Mouse (Mus musculus): ENCODE measurements at regions not wholly inside any gene's neighbourhood (a gene's known extent, or its start where the extent isn't known, plus 50 kb on each side); places are given as distances from the start of the nearest gene placed in this dataset.
"Not testable (repeated sequence)": the region's sequence is repeated elsewhere in the genome, so short reads cannot be mapped to it uniquely, and the experiment has no call there.

DNA sequence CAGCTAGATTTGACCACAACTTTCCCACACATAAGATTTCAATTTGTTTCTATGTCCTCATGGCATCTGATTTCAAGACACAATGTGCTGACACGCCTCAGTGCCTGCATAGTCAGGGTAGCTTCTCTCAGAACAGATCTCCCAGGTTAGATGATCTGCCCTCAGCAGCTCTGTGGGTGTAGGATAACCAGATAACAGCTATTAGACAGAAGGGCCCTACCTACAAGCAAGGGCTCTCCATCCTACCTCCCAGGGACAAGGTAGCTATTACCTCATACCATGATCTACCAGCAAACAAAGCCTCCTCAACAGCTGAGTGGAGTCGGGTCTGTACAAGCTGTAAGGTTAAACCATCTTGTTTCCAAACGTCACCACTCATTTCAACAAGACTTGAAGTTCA lies 278.4 kb upstream of the Irx1 start:
- no peak overlapping the region for H3K9ac ChIP-seq (ENCODE audit: low read length)
- no peaks in the 10 kb centered on the region for H3K4me1 ChIP-seq (replicated peaks; ENCODE audit: control insufficient read depth, insufficient read depth)
- DNase-seq (ENCODE audit: low spot score) = no peak
- ATAC-seq (ENCODE audit: low FRiP score, low TSS enrichment) = no peak
- no peaks in the 10 kb centered on the region for H3K36me3 ChIP-seq (ENCODE audit: control insufficient read depth, insufficient read depth, low read length)
- H3K27me3 ChIP-seq (ENCODE audit: control insufficient read depth, insufficient read depth, low read length) = no peaks in the 10 kb centered on the region
- H3K27ac ChIP-seq (replicated peaks) = no peak overlapping the region
- TF ChIP-seq EP300 (optimal IDR thresholded peaks at IDR 0.05) (no peak), CTCF (IDR thresholded peaks at IDR 0.05; ENCODE audit: low read depth) (no peak)
- H3K4me3 ChIP-seq (ENCODE audit: low read depth, low read length) = no peak overlapping the region
- H3K9me3 ChIP-seq (ENCODE audit: control insufficient read depth, low read length) = no peaks in the 10 kb centered on the region
- 56% methylated on average over 3 of the region's 3 CpGs for WGBS
- no peak overlapping the region for H3K4me2 ChIP-seq (replicated peaks; ENCODE audit: low read depth)

DNA sequence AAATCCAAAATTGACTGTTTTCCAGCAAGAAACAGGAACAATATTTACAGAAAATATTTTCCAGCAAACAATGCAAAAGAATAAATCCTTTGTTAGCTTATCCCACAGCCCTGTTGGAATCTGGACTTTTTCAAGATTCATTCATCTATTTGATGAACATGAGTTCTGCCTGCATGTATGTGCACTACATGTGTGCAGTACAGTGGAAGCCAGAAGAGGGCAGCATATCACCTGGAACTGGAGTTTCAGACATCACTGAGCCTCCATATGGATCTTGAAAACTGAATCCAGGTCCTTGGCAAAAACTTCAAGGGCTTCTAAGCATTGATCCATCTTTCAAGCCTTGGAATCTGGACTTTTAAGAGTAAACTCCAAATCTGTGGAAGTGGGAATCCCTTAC lies 286.9 kb upstream of the Irx1 start:
- no peaks in the 10 kb centered on the region for H3K27me3 ChIP-seq (ENCODE audit: control insufficient read depth, insufficient read depth, low read length)
- H3K4me3 ChIP-seq (ENCODE audit: low read depth, low read length) = no peak overlapping the region
- H3K4me1 ChIP-seq (replicated peaks; ENCODE audit: control insufficient read depth, insufficient read depth) = no peaks in the 10 kb centered on the region
- DNase-seq (ENCODE audit: low spot score) = no peak
- no peak overlapping the region for H3K27ac ChIP-seq (replicated peaks)
- no peak for ATAC-seq (ENCODE audit: low FRiP score, low TSS enrichment)
- no peak overlapping the region for H3K9ac ChIP-seq (ENCODE audit: low read length)
- H3K9me3 ChIP-seq (ENCODE audit: control insufficient read depth, low read length) = 0 out of 2 replicates have a peak, but pooled peaks cover 2% of the 10 kb centered on the region
- no peaks in the 10 kb centered on the region for H3K36me3 ChIP-seq (ENCODE audit: control insufficient read depth, insufficient read depth, low read length)
- no peak overlapping the region for H3K4me2 ChIP-seq (replicated peaks; ENCODE audit: low read depth)
- no peak for TF ChIP-seq EP300 (optimal IDR thresholded peaks at IDR 0.05)
- peak; percentile 18; the same call in 1 of the 2 replicates for TF ChIP-seq CTCF (IDR thresholded peaks at IDR 0.05; ENCODE audit: low read depth)

DNA sequence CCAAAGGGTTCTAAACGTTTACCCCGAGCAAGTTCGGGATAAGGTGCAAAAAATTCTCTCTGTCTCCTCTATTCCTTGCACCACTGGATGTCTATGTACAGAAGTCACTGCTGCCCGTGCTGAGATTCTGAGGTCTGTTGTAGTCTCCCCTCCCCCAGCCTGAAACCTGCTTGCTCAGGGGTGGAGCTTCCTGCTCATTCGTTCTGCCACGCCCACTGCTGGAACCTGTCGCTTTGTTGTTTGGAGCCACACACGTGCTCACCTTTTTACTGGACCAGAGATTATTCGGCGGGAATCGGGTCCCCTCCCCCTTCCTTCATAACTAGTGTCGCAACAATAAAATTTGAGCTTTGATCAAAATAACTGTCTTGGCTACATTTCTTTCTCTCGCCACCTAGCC lies 289.7 kb upstream of the Irx1 start:
- H3K36me3 ChIP-seq (ENCODE audit: control insufficient read depth, insufficient read depth, low read length); H3K27ac ChIP-seq (replicated peaks); H3K9ac ChIP-seq (ENCODE audit: low read length); H3K27me3 ChIP-seq (ENCODE audit: control insufficient read depth, insufficient read depth, low read length); H3K4me3 ChIP-seq (ENCODE audit: low read depth, low read length); H3K9me3 ChIP-seq (ENCODE audit: control insufficient read depth, low read length); DNase-seq (ENCODE audit: low spot score); H3K4me2 ChIP-seq (replicated peaks; ENCODE audit: low read depth); ATAC-seq (ENCODE audit: low FRiP score, low TSS enrichment); H3K4me1 ChIP-seq (replicated peaks; ENCODE audit: control insufficient read depth, insufficient read depth): not testable (repeated sequence)
- 48% methylated on average over 13 of the region's 13 CpGs for WGBS

DNA sequence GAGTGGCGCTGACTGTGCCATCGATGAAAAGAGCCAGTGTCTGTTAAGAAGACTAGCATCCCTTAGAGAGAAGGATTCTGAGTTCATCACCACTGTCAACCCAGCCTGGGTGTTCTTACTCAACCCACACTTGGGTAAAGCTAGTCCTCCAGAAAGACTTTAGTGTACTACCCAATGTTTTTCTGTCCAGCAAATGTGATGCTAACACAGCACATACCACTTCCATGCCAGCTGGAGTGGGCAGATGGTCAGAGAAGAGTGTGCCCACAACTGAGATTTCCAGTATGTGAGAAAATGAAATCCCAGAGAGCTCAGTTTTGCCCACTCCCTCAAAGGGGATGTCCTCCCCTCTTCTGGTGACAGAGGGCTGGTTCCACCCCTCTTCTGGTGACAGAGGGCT lies 295.3 kb upstream of the Irx1 start:
- 89% methylated on average over 2 of the region's 2 CpGs for WGBS

DNA sequence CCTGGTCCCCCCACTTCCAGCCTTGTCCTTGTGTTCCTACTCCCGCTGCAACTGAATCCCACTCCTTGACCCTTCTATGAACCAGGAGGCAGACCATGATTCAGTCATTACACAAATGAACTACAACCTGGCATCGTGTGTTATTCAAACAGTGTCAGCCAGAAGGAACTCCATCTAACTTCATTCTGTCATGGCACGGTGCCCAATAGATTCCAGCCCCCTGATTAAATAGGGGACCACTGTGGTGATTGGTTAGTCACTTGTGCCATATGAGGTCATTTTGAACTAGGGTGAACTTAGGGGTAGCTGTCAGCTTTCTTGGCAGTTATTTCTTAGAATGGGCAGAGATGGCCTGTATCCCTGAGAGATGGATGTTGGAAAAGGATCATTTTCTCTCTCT lies 300.9 kb upstream of the Irx1 start:
- Histone ChIP-seq H3K4me1 (replicated peaks; ENCODE audit: control insufficient read depth, insufficient read depth) (no peaks in the 10 kb centered on the region), H3K4me3 (ENCODE audit: low read depth, low read length) (no peak overlapping the region), H3K4me2 (replicated peaks; ENCODE audit: low read depth) (no peak overlapping the region), H3K9ac (ENCODE audit: low read length) (no peak overlapping the region), H3K36me3 (ENCODE audit: control insufficient read depth, insufficient read depth, low read length) (no peaks in the 10 kb centered on the region), H3K27me3 (ENCODE audit: control insufficient read depth, insufficient read depth, low read length) (no peaks in the 10 kb centered on the region), H3K27ac (replicated peaks) (no peak overlapping the region), H3K9me3 (ENCODE audit: control insufficient read depth, low read length) (no peaks in the 10 kb centered on the region)
- DNase-seq (ENCODE audit: low spot score) (no peak), ATAC-seq (ENCODE audit: low FRiP score, low TSS enrichment) (no peak)
- 45% methylated on average over 3 of the region's 3 CpGs for WGBS
- TF ChIP-seq EP300 (optimal IDR thresholded peaks at IDR 0.05) (no peak), CTCF (IDR thresholded peaks at IDR 0.05; ENCODE audit: low read depth) (no peak)

More for the DNA sequence above, 295.3 kb upstream of the Irx1 start:
- Histone ChIP-seq H3K9ac (ENCODE audit: low read length) (no peak overlapping the region), H3K27ac (replicated peaks) (no peak overlapping the region), H3K9me3 (ENCODE audit: control insufficient read depth, low read length) (no peaks in the 10 kb centered on the region), H3K4me1 (replicated peaks; ENCODE audit: control insufficient read depth, insufficient read depth) (no peaks in the 10 kb centered on the region), H3K4me3 (ENCODE audit: low read depth, low read length) (no peak overlapping the region), H3K36me3 (ENCODE audit: control insufficient read depth, insufficient read depth, low read length) (no peaks in the 10 kb centered on the region), H3K4me2 (replicated peaks; ENCODE audit: low read depth) (no peak overlapping the region), H3K27me3 (ENCODE audit: control insufficient read depth, insufficient read depth, low read length) (no peaks in the 10 kb centered on the region)
- TF ChIP-seq CTCF (IDR thresholded peaks at IDR 0.05; ENCODE audit: low read depth) = no peak
- TF ChIP-seq EP300 (optimal IDR thresholded peaks at IDR 0.05) = no peak
- ATAC-seq (ENCODE audit: low FRiP score, low TSS enrichment) (no peak), DNase-seq (ENCODE audit: low spot score) (no peak)

DNA sequence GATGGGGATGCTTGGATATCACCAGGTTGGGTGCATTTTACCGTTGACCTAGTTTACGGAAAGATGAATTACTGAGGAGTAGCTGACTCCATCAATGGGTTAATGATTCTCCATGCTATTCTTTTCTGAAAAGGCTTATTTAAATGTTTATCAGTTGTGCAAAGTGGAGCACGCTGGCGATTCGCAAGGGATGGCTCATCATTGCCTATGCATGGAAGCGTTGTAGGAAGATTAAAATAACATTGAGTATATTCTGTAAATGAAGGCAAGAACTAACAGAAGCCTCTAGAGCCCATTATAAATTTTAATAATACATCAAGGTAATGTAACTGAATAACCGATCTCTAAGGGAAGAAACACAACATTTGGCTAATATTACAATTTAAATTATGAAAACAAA lies 301.6 kb upstream of the Irx1 start:
- DNase-seq (ENCODE audit: low spot score) (no peak), ATAC-seq (ENCODE audit: low FRiP score, low TSS enrichment) (no peak)
- H3K4me3 ChIP-seq (ENCODE audit: low read depth, low read length) = no peak overlapping the region
- H3K27me3 ChIP-seq (ENCODE audit: control insufficient read depth, insufficient read depth, low read length) = no peaks in the 10 kb centered on the region
- no peak overlapping the region for H3K27ac ChIP-seq (replicated peaks)
- no peak overlapping the region for H3K4me2 ChIP-seq (replicated peaks; ENCODE audit: low read depth)
- no peaks in the 10 kb centered on the region for H3K36me3 ChIP-seq (ENCODE audit: control insufficient read depth, insufficient read depth, low read length)
- no peak overlapping the region for H3K9ac ChIP-seq (ENCODE audit: low read length)
- 64% methylated on average over 7 of the region's 7 CpGs for WGBS
- TF ChIP-seq EP300 (optimal IDR thresholded peaks at IDR 0.05) = no peak
- no peak for TF ChIP-seq CTCF (IDR thresholded peaks at IDR 0.05; ENCODE audit: low read depth)
- H3K4me1 ChIP-seq (replicated peaks; ENCODE audit: control insufficient read depth, insufficient read depth) = no peaks in the 10 kb centered on the region
- no peaks in the 10 kb centered on the region for H3K9me3 ChIP-seq (ENCODE audit: control insufficient read depth, low read length)

Measured in stomach, postnatal 0 days (tissue).